ENCODE assay signal across 9 mouse cellular contexts in genomic region chr10:116260658-116261433, GRCm38 (mm10). TPM values are rescaled to one million over a fixed set of nuclear protein-coding genes. Genes with fewer than 3 reads are reported as not detected.
A peak's percentile ranks its signal among the peaks of the same experiment; 100 is the strongest.
DNase-seq lines count a peak whose midpoint lies in the region; ATAC-seq and TF ChIP-seq lines count a peak whose summit lies in the region.
"Had no signal": no experiment of that assay in that cellular context is flagged by ENCODE, and none has a peak within 500 bp of the region (broad histone marks: within the 10 kb centered on the region; RNA-seq: fewer than 3 reads in every experiment).

No protein-coding gene starts in this region.

- H3K27ac ChIP-seq in forebrain, embryonic 10.5 days: 0 out of 2 replicates have a peak overlapping the region, but pooled peaks have one; percentile 51
- H3K27ac ChIP-seq in forebrain, embryonic 11.5 days (ENCODE audit: low read depth, low read length): no peak overlapping the region
- peak overlapping the region; percentile 99 for H3K27ac ChIP-seq in olfactory bulb, adult 2 months (ENCODE audit: insufficient read depth, low read depth, low read length)

- 83% methylated on average over 13 of the region's 13 CpGs for WGBS in forebrain, embryonic 10.5 days
- WGBS in forebrain, embryonic 11.5 days: 76% methylated on average over 13 of the region's 13 CpGs
- 28% methylated on average over 13 of the region's 13 CpGs for WGBS in olfactory bulb, adult 2 months

- H3K4me2 ChIP-seq in forebrain, embryonic 11.5 days (ENCODE audit: low read depth, low read length, severe bottlenecking): no peak overlapping the region

- no peak overlapping the region for H3K9ac ChIP-seq in forebrain, embryonic 11.5 days (ENCODE audit: low read length)

- no peak for TF ChIP-seq CTCF in olfactory bulb, adult 2 months (IDR thresholded peaks at IDR 0.05; ENCODE audit: insufficient read depth, low read depth, low read length)

- ATAC-seq in forebrain, embryonic 11.5 days (replicated peaks; ENCODE audit: low FRiP score): no peak

- no peak for DNase-seq in forebrain, embryonic 10.5 days (ENCODE audit: extremely low spot score, low spot score)
- DNase-seq in forebrain, embryonic 11.5 days (ENCODE audit: low spot score): no peak
- DNase-seq in right cerebral cortex, adult 2 months (ENCODE audit: low spot score in 2 of 2): peak; percentile 49 to 58
- DNase-seq in right cerebral cortex, postnatal 14 days: no peak
- peak; percentile 78 for DNase-seq in heart, adult 8-10 months (ENCODE audit: low spot score)
- peak; percentile 36 to 53 for DNase-seq in kidney, postnatal 4 days
- DNase-seq in thymus, postnatal 4 days: no peak

- H3K36me3 ChIP-seq in forebrain, embryonic 10.5 days (replicated peaks): no peaks in the 10 kb centered on the region
- no peaks in the 10 kb centered on the region for H3K36me3 ChIP-seq in forebrain, embryonic 11.5 days (ENCODE audit: control insufficient read depth, insufficient read depth, low read length)

- H3K4me1 ChIP-seq in forebrain, embryonic 10.5 days: peaks cover 12% of the 10 kb centered on the region
- no peaks in the 10 kb centered on the region for H3K4me1 ChIP-seq in forebrain, embryonic 11.5 days (replicated peaks; ENCODE audit: control insufficient read depth, insufficient read depth, low read length)
- peaks cover 26% of the 10 kb centered on the region for H3K4me1 ChIP-seq in olfactory bulb, adult 2 months (ENCODE audit: control insufficient read depth, insufficient read depth, low read length)

- no peaks in the 10 kb centered on the region for H3K9me3 ChIP-seq in forebrain, embryonic 10.5 days
- H3K9me3 ChIP-seq in forebrain, embryonic 11.5 days (ENCODE audit: control insufficient read depth, low read length): no peaks in the 10 kb centered on the region

- H3K4me3 ChIP-seq in forebrain, embryonic 10.5 days: no peak overlapping the region
- no peak overlapping the region for H3K4me3 ChIP-seq in forebrain, embryonic 11.5 days (ENCODE audit: low read depth, low read length)
- no peak overlapping the region for H3K4me3 ChIP-seq in olfactory bulb, adult 2 months (ENCODE audit: insufficient read depth, low read depth, low read length)

- no peak for TF ChIP-seq POLR2A in olfactory bulb, adult 2 months (IDR thresholded peaks at IDR 0.05; ENCODE audit: insufficient read depth, low read depth, low read length)

- no peaks in the 10 kb centered on the region for H3K27me3 ChIP-seq in forebrain, embryonic 10.5 days (ENCODE audit: poor library complexity, severe bottlenecking)
- H3K27me3 ChIP-seq in forebrain, embryonic 11.5 days (ENCODE audit: control insufficient read depth, insufficient read depth, low read length): no peaks in the 10 kb centered on the region

RNA-seq across cellular contexts. Expression of gene Ptprb, which starts 14.5 kb away (rescaled TPM):
- polyA plus RNA-seq in forebrain, embryonic 10.5 days (2016; fragmentation: Nextera tagmentation; extraction: Ambion mirVana): 1.7 and 2.1 TPM in 2 replicates
- 2.9 TPM in 2 replicates for polyA plus RNA-seq in forebrain, embryonic 11.5 days (2014; fragmentation: Nextera tagmentation; extraction: Ambion mirVana)
- 10 to 100 TPM; 49.9 to 68.0 (median 60.9) TPM for total RNA-seq in heart, adult 8-10 months (2022)
- polyA plus RNA-seq in olfactory bulb, adult 2 months (2012; ENCODE audit: insufficient read depth, insufficient read length, low replicate concordance, missing spikeins): not detected in 2 replicates
- total RNA-seq: hematopoietic stem cell, adult 5-6 weeks had no signal

Comparison
In these comparisons a context has a peak if more than half of its experiments do, and no peak if none do; other contexts are left out.
1. DNase-seq: peak in right cerebral cortex, adult 2 months (2 of 2), heart, adult 8-10 months (single experiment) and kidney, postnatal 4 days (2 of 2); none in forebrain, embryonic 10.5 days (single experiment), forebrain, embryonic 11.5 days (single experiment), right cerebral cortex, postnatal 14 days (single experiment) and thymus, postnatal 4 days (single experiment).